Mouse (Mus musculus) MEL (cell line): ENCODE measurements at regions not wholly inside any gene's neighbourhood (a gene's known extent, or its start where the extent isn't known, plus 50 kb on each side); places are given as distances from the start of the nearest gene placed in this dataset.

Experiments used
- DNase-seq: peaks from one replicate; pipeline ENCODE4 v3.0.0; 2011; ENCODE audit warnings: low read depth, low spot score
- H3K27ac ChIP-seq: 2 replicates; pipeline ENCODE4 v1.5.1; 2012; ENCODE audit warnings: low read depth, mild to moderate bottlenecking, control low read depth, low read length, moderate library complexity; ENCODE audit not compliant: control insufficient read depth
- H3K27me3 ChIP-seq, 2 experiments: fragments of 150-350 bp in 1 of 2; sonication (generic) in 1 of 2; 2 replicates each; pipeline ENCODE4 v1.6.1; 2012; ENCODE audit warnings: low read length in 2 of 2, mild to moderate bottlenecking in 2 of 2, improper control_type of control experiment in 1 of 2, moderate library complexity in 1 of 2; ENCODE audit not compliant: insufficient read depth in 2 of 2, control insufficient read depth in 1 of 2
- H3K36me3 ChIP-seq, 2 experiments: 2 replicates each; pipeline ENCODE4 v1.6.1; 2012 to 2014; ENCODE audit warnings: low read length in 2 of 2, improper control_type of control experiment in 1 of 2, inconsistent platforms in 1 of 2, mild to moderate bottlenecking in 1 of 2; ENCODE audit not compliant: insufficient read depth in 2 of 2, control insufficient read depth in 1 of 2
- H3K4me1 ChIP-seq, 2 experiments: fragments of 150-350 bp in 1 of 2; sonication (generic) in 1 of 2; 2 replicates each; pipeline ENCODE4 v1.6.1; 2012; ENCODE audit warnings: low read length in 2 of 2, improper control_type of control experiment in 1 of 2, mild to moderate bottlenecking in 1 of 2; ENCODE audit not compliant: insufficient read depth in 2 of 2, control insufficient read depth in 1 of 2
- H3K4me3 ChIP-seq, 2 experiments: fragments of 150-350 bp in 1 of 2; sonication (generic) in 1 of 2; 2 replicates each; pipeline ENCODE4 v1.5.1; 2012; ENCODE audit warnings: low read depth in 2 of 2, low read length in 2 of 2, mild to moderate bottlenecking in 2 of 2, moderate library complexity in 2 of 2, control low read depth in 1 of 2, improper control_type of control experiment in 1 of 2; ENCODE audit not compliant: control insufficient read depth in 1 of 2, insufficient read depth in 1 of 2
- H3K79me2 ChIP-seq: 2 replicates; pipeline ENCODE4 v1.6.1; 2012; ENCODE audit warnings: mild to moderate bottlenecking, low read length, moderate library complexity; ENCODE audit not compliant: control insufficient read depth, poor library complexity, insufficient read depth
- H3K9ac ChIP-seq: 2 replicates; pipeline ENCODE4 v1.6.1; 2012; ENCODE audit warnings: low read depth, mild to moderate bottlenecking, control low read depth, low read length, moderate library complexity; ENCODE audit not compliant: control insufficient read depth, poor library complexity, severe bottlenecking
- H3K9me3 ChIP-seq: fragments of 150-350 bp; sonication (generic); replicated peaks from 2 replicates; pipeline ENCODE4 v1.6.1; 2012; ENCODE audit warnings: mild to moderate bottlenecking, low read length, improper control_type of control experiment, moderate library complexity; ENCODE audit not compliant: insufficient read depth
- CHD2 ChIP-seq: IDR thresholded peaks from 2 replicates; pipeline ENCODE4 v1.6.1; 2011; ENCODE audit warnings: low read length, improper control_type of control experiment
- CTCF ChIP-seq, 3 experiments: IDR thresholded peaks in 2 of 3; conservative IDR thresholded peaks in 1 of 3; 2 replicates each; pipeline ENCODE4 v1.5.1; 2011 to 2012; ENCODE audit warnings: low read length in 3 of 3, low read depth in 2 of 3, mild to moderate bottlenecking in 2 of 3, improper control_type of control experiment in 1 of 3, inconsistent platforms in 1 of 3, mixed read lengths in 1 of 3, moderate library complexity in 1 of 3; ENCODE audit not compliant: control insufficient read depth in 1 of 3, insufficient read depth in 1 of 3, poor library complexity in 1 of 3, severe bottlenecking in 1 of 3
- ELF1 ChIP-seq: IDR thresholded peaks from 2 replicates; pipeline ENCODE4 v1.6.1; 2014; ENCODE audit warnings: low read depth, mild to moderate bottlenecking, inconsistent platforms, low read length, improper control_type of control experiment, moderate library complexity
- ETS1 ChIP-seq: IDR thresholded peaks from 2 replicates; pipeline ENCODE4 v1.6.1; 2012; ENCODE audit warnings: low read depth, mild to moderate bottlenecking, inconsistent platforms, low read length, improper control_type of control experiment, moderate library complexity
- GATA1 ChIP-seq: IDR thresholded peaks from 2 replicates; pipeline ENCODE4 v1.6.1; 2011; ENCODE audit warnings: low read depth, low read length, improper control_type of control experiment
- HCFC1 ChIP-seq: IDR thresholded peaks from 2 replicates; pipeline ENCODE4 v1.6.1; 2012; ENCODE audit warnings: low read depth, mild to moderate bottlenecking, inconsistent platforms, low read length, improper control_type of control experiment, moderate library complexity
- JUND ChIP-seq: IDR thresholded peaks from 2 replicates; pipeline ENCODE4 v1.6.1; 2011; ENCODE audit warnings: low read depth, mild to moderate bottlenecking, improper control_type of control experiment, low read length
- KAT2A ChIP-seq: conservative IDR thresholded peaks from 2 replicates; pipeline ENCODE4 v1.6.1; 2012; ENCODE audit warnings: low read depth, low read length, improper control_type of control experiment, inconsistent platforms
- MAFK ChIP-seq: IDR thresholded peaks from 2 replicates; pipeline ENCODE4 v1.6.1; 2011; ENCODE audit warnings: low read depth, mild to moderate bottlenecking, low read length, improper control_type of control experiment, borderline replicate concordance
- MAZ ChIP-seq: IDR thresholded peaks from 2 replicates; pipeline ENCODE4 v1.6.1; 2012; ENCODE audit warnings: low read depth, mild to moderate bottlenecking, inconsistent platforms, low read length, improper control_type of control experiment
- MEF2A ChIP-seq: IDR thresholded peaks from 2 replicates; pipeline ENCODE4 v1.6.1; 2014; ENCODE audit warnings: low read depth, mild to moderate bottlenecking, inconsistent platforms, low read length, improper control_type of control experiment; ENCODE audit not compliant: poor library complexity, insufficient replicate concordance, severe bottlenecking; ENCODE audit errors: extremely low read depth
- MXI1 ChIP-seq: IDR thresholded peaks from 2 replicates; pipeline ENCODE4 v1.6.1; 2011; ENCODE audit warnings: mild to moderate bottlenecking, low read depth, low read length, improper control_type of control experiment
- MYB ChIP-seq: IDR thresholded peaks from 2 replicates; pipeline ENCODE4 v1.6.1; 2011; ENCODE audit warnings: mild to moderate bottlenecking, low read depth, low read length, improper control_type of control experiment
- MYC ChIP-seq: IDR thresholded peaks from 2 replicates; pipeline ENCODE4 v1.6.1; 2011; ENCODE audit warnings: low read depth, mild to moderate bottlenecking, low read length, improper control_type of control experiment, moderate library complexity
- NRF1 ChIP-seq: IDR thresholded peaks from 2 replicates; pipeline ENCODE4 v1.6.1; 2014; ENCODE audit warnings: low read depth, mild to moderate bottlenecking, inconsistent platforms, low read length, improper control_type of control experiment, moderate library complexity; ENCODE audit not compliant: poor library complexity, insufficient read depth, severe bottlenecking
- POLR2AphosphoS2 ChIP-seq: IDR thresholded peaks from 2 replicates; pipeline ENCODE4 v1.6.1; 2011; ENCODE audit warnings: low read length, improper control_type of control experiment
- POLR2AphosphoS5 ChIP-seq: IDR thresholded peaks from 2 replicates; pipeline ENCODE4 v1.6.1; 2012; ENCODE audit warnings: low read depth, borderline replicate concordance, mild to moderate bottlenecking, inconsistent platforms, low read length, moderate library complexity, mixed read lengths
- SIN3A ChIP-seq: IDR thresholded peaks from 2 replicates; pipeline ENCODE4 v1.6.1; 2012; ENCODE audit warnings: low read length, improper control_type of control experiment, inconsistent platforms
- TBP ChIP-seq: IDR thresholded peaks from 2 replicates; pipeline ENCODE4 v1.8.0; 2011; ENCODE audit warnings: low read depth, low read length, improper control_type of control experiment
- TCF12 ChIP-seq: IDR thresholded peaks from 2 replicates; pipeline ENCODE4 v1.6.1; 2014; ENCODE audit warnings: low read depth, mild to moderate bottlenecking, inconsistent platforms, low read length, improper control_type of control experiment, moderate library complexity
- USF1 ChIP-seq: IDR thresholded peaks from 2 replicates; pipeline ENCODE4 v1.6.1; 2014; ENCODE audit warnings: low read depth, mild to moderate bottlenecking, inconsistent platforms, low read length, improper control_type of control experiment, moderate library complexity
- ZC3H11A ChIP-seq: IDR thresholded peaks from 2 replicates; pipeline ENCODE4 v1.6.1; 2012; ENCODE audit warnings: low read depth, mild to moderate bottlenecking, inconsistent platforms, low read length, improper control_type of control experiment
- ZKSCAN1 ChIP-seq: IDR thresholded peaks from 2 replicates; pipeline ENCODE4 v1.6.1; 2012; ENCODE audit warnings: low read depth, mild to moderate bottlenecking, inconsistent platforms, low read length, improper control_type of control experiment, moderate library complexity

DNA sequence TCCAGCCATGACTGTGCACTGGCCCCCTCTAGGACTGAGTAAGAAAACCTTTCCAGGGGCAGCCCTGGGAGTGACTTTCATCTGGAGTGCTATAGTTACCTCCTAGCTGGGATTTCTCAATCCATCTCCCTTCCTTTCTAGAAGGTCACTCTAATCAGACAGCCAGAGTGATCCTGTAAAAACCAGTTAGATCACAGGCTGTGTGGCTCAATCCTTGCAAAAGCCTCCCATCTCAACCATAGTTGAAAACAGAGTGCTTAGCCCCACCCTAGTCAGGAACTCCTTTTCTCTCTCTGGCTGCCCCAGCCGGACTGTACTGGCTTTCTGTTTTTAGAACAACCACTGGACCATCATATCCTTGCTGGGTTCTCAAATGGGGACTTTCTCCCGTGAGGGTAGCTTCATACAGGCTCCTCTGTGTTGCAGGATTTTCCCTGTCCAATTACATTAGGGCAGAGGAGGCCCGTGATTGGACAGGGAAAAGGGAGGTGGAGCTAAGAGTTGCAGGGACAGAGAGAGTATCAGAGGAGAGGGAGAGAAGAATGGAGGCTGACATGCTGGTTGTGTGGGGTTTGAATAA lies 78.0 kb upstream of the Cops8 start:
- H3K79me2 ChIP-seq: no peaks in the 10 kb centered on the region
- no peaks in the 10 kb centered on the region for H3K4me1 ChIP-seq
- no peak overlapping the region for H3K27ac ChIP-seq
- no peak for DNase-seq
- H3K9me3 ChIP-seq: no peaks in the 10 kb centered on the region
- no peak overlapping the region for H3K9ac ChIP-seq
- H3K27me3 ChIP-seq: no peaks in the 10 kb centered on the region
- TF ChIP-seq POLR2AphosphoS5 (no peak), ELF1 (no peak), NRF1 (no peak), JUND (no peak)
- H3K36me3 ChIP-seq: no peaks in the 10 kb centered on the region
- no peak overlapping the region for H3K4me3 ChIP-seq

DNA sequence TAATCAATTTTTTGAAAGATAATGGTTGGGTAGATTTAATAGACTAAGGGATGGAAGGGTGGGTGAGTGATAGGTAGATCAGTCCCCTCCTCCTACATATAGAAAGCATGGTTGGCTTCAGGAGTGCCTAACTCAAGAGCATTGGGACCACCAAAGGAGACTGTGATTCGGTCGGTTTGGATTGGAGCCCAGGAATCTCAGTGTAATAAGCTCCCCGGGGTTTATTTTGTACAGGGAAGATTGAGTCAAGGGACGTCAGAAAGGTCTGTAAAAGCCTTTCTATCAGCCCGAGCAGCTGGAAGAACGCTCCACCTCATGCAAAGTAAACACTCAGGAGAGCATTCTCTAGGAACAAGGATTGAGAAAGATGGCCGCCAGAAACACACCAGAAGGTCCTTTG lies 76.5 kb upstream of the Cops8 start:
- Histone ChIP-seq H3K27me3 (no peaks in the 10 kb centered on the region), H3K27ac (no peak overlapping the region), H3K4me3 (no peak overlapping the region), H3K79me2 (no peaks in the 10 kb centered on the region), H3K36me3 (no peaks in the 10 kb centered on the region), H3K4me1 (no peaks in the 10 kb centered on the region), H3K9ac (no peak overlapping the region), H3K9me3 (no peaks in the 10 kb centered on the region)
- DNase-seq: no peak
- TF ChIP-seq CHD2: no peak
- no peak for TF ChIP-seq MEF2A
- no peak for TF ChIP-seq USF1
- TF ChIP-seq JUND: no peak
- TF ChIP-seq MYB: no peak
- no peak for TF ChIP-seq ETS1
- no peak for TF ChIP-seq HCFC1
- TF ChIP-seq GATA1: no peak
- TF ChIP-seq NRF1: no peak
- TF ChIP-seq, all 39 proteins: peak for 0

DNA sequence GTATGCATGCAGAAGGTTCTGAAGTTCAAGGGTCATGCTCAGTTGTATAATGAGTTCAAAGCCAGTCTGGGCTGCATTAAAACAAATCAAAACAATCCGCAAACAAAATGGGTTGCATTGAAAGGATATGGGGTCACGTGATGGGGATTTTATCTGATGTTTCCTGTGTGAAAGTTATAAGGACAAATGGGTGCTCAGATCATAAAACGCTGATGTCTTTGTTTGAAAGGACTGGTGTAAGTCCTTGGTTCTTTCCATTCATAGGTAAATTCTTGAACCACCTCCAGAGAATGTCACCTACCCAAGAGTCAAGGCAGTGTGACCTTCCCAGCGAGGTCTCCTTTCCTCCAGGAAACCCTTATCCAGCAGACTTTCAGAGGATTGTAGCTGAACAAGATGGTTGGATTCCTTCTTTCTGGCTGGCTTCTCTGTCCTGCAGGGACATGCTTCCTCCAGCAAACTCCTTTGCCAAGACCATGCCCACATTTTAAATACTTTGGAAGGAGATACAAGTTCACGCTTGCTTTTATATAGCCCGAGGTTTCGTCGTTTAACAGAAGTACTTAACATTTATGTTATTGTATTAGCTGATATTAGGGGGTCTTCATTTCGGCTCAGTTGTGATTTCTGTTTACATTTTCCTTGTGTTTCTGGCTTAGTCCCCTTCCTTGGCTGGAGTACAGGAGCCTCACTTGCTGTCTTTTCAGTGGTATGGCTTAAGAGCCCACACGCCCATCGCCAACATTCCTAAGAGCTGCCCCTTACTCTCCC lies 74.6 kb upstream of the Cops8 start:
- H3K27ac ChIP-seq: no peak overlapping the region
- H3K4me3 ChIP-seq: no peak overlapping the region
- no peak overlapping the region for H3K9ac ChIP-seq
- no peaks in the 10 kb centered on the region for H3K79me2 ChIP-seq
- H3K36me3 ChIP-seq: no peaks in the 10 kb centered on the region
- H3K4me1 ChIP-seq: no peaks in the 10 kb centered on the region
- DNase-seq: no peak
- no peaks in the 10 kb centered on the region for H3K27me3 ChIP-seq
- H3K9me3 ChIP-seq: no peaks in the 10 kb centered on the region
- no peak for TF ChIP-seq MXI1
- TF ChIP-seq TBP: no peak
- no peak for TF ChIP-seq POLR2AphosphoS5
- TF ChIP-seq POLR2AphosphoS2: no peak
- no peak for TF ChIP-seq GATA1
- no peak for TF ChIP-seq TCF12
- TF ChIP-seq SIN3A: no peak
- no peak for TF ChIP-seq ZKSCAN1
- TF ChIP-seq HCFC1: no peak
- TF ChIP-seq ZC3H11A: no peak
- no peak for TF ChIP-seq MAZ
- no peak for TF ChIP-seq MYC
- no peak for TF ChIP-seq CHD2
- TF ChIP-seq KAT2A: no peak
- TF ChIP-seq MEF2A: no peak
- TF ChIP-seq USF1: no peak
- no peak for TF ChIP-seq CTCF (IDR thresholded peaks at IDR 0.05 in 2 of 3, conservative IDR thresholded peaks at IDR 0.05 in 1 of 3; ENCODE audit: control insufficient read depth in 1 of 3, insufficient read depth in 1 of 3, low read depth in 2 of 3, low read length in 3 of 3, poor library complexity in 1 of 3, severe bottlenecking in 1 of 3)
- no peak for TF ChIP-seq MAFK
